Mouse (Mus musculus): ENCODE data around the gene Tacc2. TPM values are rescaled to one million over a fixed set of nuclear protein-coding genes. Genes with fewer than 3 reads are reported as not detected.
A peak's percentile ranks its signal among the peaks of the same experiment; 100 is the strongest.

Gene Tacc2
- polyA plus RNA-seq, 1 experiment, result 66.7 TPM

- no peak for DNase-seq
- Histone ChIP-seq H3K27me3 (ENCODE audit: control insufficient read depth, insufficient read depth, low read length) (no peaks in the 10 kb centered on the region), H3K4me3 (replicated peaks; ENCODE audit: insufficient read depth, low read depth, low read length) (no peak overlapping the region), H3K27ac (ENCODE audit: insufficient read depth, low read length) (no peak overlapping the region), H3K4me1 (ENCODE audit: control insufficient read depth, insufficient read depth, low read length) (peaks cover 5% of the 10 kb centered on the region)
- WGBS, result 66% methylated on average over 4 of the region's 4 CpGs
- TF ChIP-seq CTCF (IDR thresholded peaks at IDR 0.05; ENCODE audit: borderline replicate concordance, insufficient read depth, low read depth, low read length) (no peak), POLR2A (IDR thresholded peaks at IDR 0.05; ENCODE audit: borderline replicate concordance, insufficient read depth, low read length) (no peak)
Measured at GRCm38 (mm10) chr7:130636902-130637301, 59.7 kb downstream of the Tacc2 start.

- Histone ChIP-seq H3K4me3 (replicated peaks; ENCODE audit: insufficient read depth, low read depth, low read length) (no peak overlapping the region), H3K27ac (ENCODE audit: insufficient read depth, low read length) (no peak overlapping the region), H3K27me3 (ENCODE audit: control insufficient read depth, insufficient read depth, low read length) (no peaks in the 10 kb centered on the region), H3K4me1 (ENCODE audit: control insufficient read depth, insufficient read depth, low read length) (peaks cover 5% of the 10 kb centered on the region)
- WGBS, result 69% methylated on average over 6 of the region's 6 CpGs
- no peak for DNase-seq
- no peak for TF ChIP-seq POLR2A (IDR thresholded peaks at IDR 0.05; ENCODE audit: borderline replicate concordance, insufficient read depth, low read length)
- TF ChIP-seq CTCF (IDR thresholded peaks at IDR 0.05; ENCODE audit: borderline replicate concordance, insufficient read depth, low read depth, low read length), result no peak
Measured at GRCm38 (mm10) chr7:130637811-130638210, 60.6 kb downstream of the Tacc2 start.

GRCm38 (mm10) chr7:130640681-130641080 lies 63.4 kb downstream of the Tacc2 start:
- DNase-seq, result no peak
- TF ChIP-seq CTCF (IDR thresholded peaks at IDR 0.05; ENCODE audit: borderline replicate concordance, insufficient read depth, low read depth, low read length) (no peak), POLR2A (IDR thresholded peaks at IDR 0.05; ENCODE audit: borderline replicate concordance, insufficient read depth, low read length) (no peak)
- H3K27ac ChIP-seq (ENCODE audit: insufficient read depth, low read length), result no peak overlapping the region
- 80% methylated on average over 9 of the region's 9 CpGs for WGBS
- peaks cover 5% of the 10 kb centered on the region for H3K4me1 ChIP-seq (ENCODE audit: control insufficient read depth, insufficient read depth, low read length)
- H3K4me3 ChIP-seq (replicated peaks; ENCODE audit: insufficient read depth, low read depth, low read length), result no peak overlapping the region
- H3K27me3 ChIP-seq (ENCODE audit: control insufficient read depth, insufficient read depth, low read length), result no peaks in the 10 kb centered on the region

GRCm38 (mm10) chr7:130645332-130645993 lies 68.2 kb downstream of the Tacc2 start:
- Histone ChIP-seq H3K27ac (ENCODE audit: insufficient read depth, low read length) (no peak overlapping the region), H3K4me3 (replicated peaks; ENCODE audit: insufficient read depth, low read depth, low read length) (no peak overlapping the region), H3K4me1 (ENCODE audit: control insufficient read depth, insufficient read depth, low read length) (no peaks in the 10 kb centered on the region), H3K27me3 (ENCODE audit: control insufficient read depth, insufficient read depth, low read length) (no peaks in the 10 kb centered on the region)
- no peak for DNase-seq
- TF ChIP-seq CTCF (IDR thresholded peaks at IDR 0.05; ENCODE audit: borderline replicate concordance, insufficient read depth, low read depth, low read length) (no peak), POLR2A (IDR thresholded peaks at IDR 0.05; ENCODE audit: borderline replicate concordance, insufficient read depth, low read length) (no peak)
- 36% methylated on average over 15 of the region's 15 CpGs for WGBS

GRCm38 (mm10) chr7:130645994-130646761 lies 68.9 kb downstream of the Tacc2 start:
- peak; percentile 23 to 36 for DNase-seq
- no peaks in the 10 kb centered on the region for H3K4me1 ChIP-seq (ENCODE audit: control insufficient read depth, insufficient read depth, low read length)
- under 1% methylated on average over 53 of the region's 55 CpGs for WGBS
- TF ChIP-seq CTCF (IDR thresholded peaks at IDR 0.05; ENCODE audit: borderline replicate concordance, insufficient read depth, low read depth, low read length) (no peak), POLR2A (IDR thresholded peaks at IDR 0.05; ENCODE audit: borderline replicate concordance, insufficient read depth, low read length) (no peak)
- H3K27me3 ChIP-seq (ENCODE audit: control insufficient read depth, insufficient read depth, low read length), result no peaks in the 10 kb centered on the region
- peak overlapping the region; percentile 43 for H3K4me3 ChIP-seq (replicated peaks; ENCODE audit: insufficient read depth, low read depth, low read length)
- peak overlapping the region; percentile 3; the same call in 1 of the 2 replicates for H3K27ac ChIP-seq (ENCODE audit: insufficient read depth, low read length)

GRCm38 (mm10) chr7:130646762-130647139 lies 69.5 kb downstream of the Tacc2 start:
- no peak for DNase-seq
- Histone ChIP-seq H3K27ac (ENCODE audit: insufficient read depth, low read length) (no peak overlapping the region), H3K27me3 (ENCODE audit: control insufficient read depth, insufficient read depth, low read length) (no peaks in the 10 kb centered on the region), H3K4me3 (replicated peaks; ENCODE audit: insufficient read depth, low read depth, low read length) (peak overlapping the region; percentile 43), H3K4me1 (ENCODE audit: control insufficient read depth, insufficient read depth, low read length) (no peaks in the 10 kb centered on the region)
- TF ChIP-seq CTCF (IDR thresholded peaks at IDR 0.05; ENCODE audit: borderline replicate concordance, insufficient read depth, low read depth, low read length), result no peak
- TF ChIP-seq POLR2A (IDR thresholded peaks at IDR 0.05; ENCODE audit: borderline replicate concordance, insufficient read depth, low read length), result no peak
- WGBS, result 16% methylated on average over 18 of the region's 18 CpGs

GRCm38 (mm10) chr7:130648061-130648460 lies 70.8 kb downstream of the Tacc2 start:
- no peak overlapping the region for H3K4me3 ChIP-seq (replicated peaks; ENCODE audit: insufficient read depth, low read depth, low read length)
- no peak for TF ChIP-seq POLR2A (IDR thresholded peaks at IDR 0.05; ENCODE audit: borderline replicate concordance, insufficient read depth, low read length)
- TF ChIP-seq CTCF (IDR thresholded peaks at IDR 0.05; ENCODE audit: borderline replicate concordance, insufficient read depth, low read depth, low read length), result no peak
- no peak overlapping the region for H3K27ac ChIP-seq (ENCODE audit: insufficient read depth, low read length)
- no peak for DNase-seq
- no peaks in the 10 kb centered on the region for H3K27me3 ChIP-seq (ENCODE audit: control insufficient read depth, insufficient read depth, low read length)
- 84% methylated on average over 4 of the region's 4 CpGs for WGBS
- H3K4me1 ChIP-seq (ENCODE audit: control insufficient read depth, insufficient read depth, low read length), result no peaks in the 10 kb centered on the region

GRCm38 (mm10) chr7:130649257-130649656 lies 72.0 kb downstream of the Tacc2 start:
- TF ChIP-seq CTCF (IDR thresholded peaks at IDR 0.05; ENCODE audit: borderline replicate concordance, insufficient read depth, low read depth, low read length) (no peak), POLR2A (IDR thresholded peaks at IDR 0.05; ENCODE audit: borderline replicate concordance, insufficient read depth, low read length) (no peak)
- WGBS, result 71% methylated on average over 7 of the region's 7 CpGs

More at GRCm38 (mm10) chr7:130649257-130649656, 72.0 kb downstream of the Tacc2 start:
- no peak overlapping the region for H3K27ac ChIP-seq (ENCODE audit: insufficient read depth, low read length)
- no peak overlapping the region for H3K4me3 ChIP-seq (replicated peaks; ENCODE audit: insufficient read depth, low read depth, low read length)
- H3K27me3 ChIP-seq (ENCODE audit: control insufficient read depth, insufficient read depth, low read length), result no peaks in the 10 kb centered on the region
- H3K4me1 ChIP-seq (ENCODE audit: control insufficient read depth, insufficient read depth, low read length), result no peaks in the 10 kb centered on the region
- DNase-seq, result no peak
